Mouse (Mus musculus) kidney, embryonic 16.5 days (tissue): Measurements from ENCODE around the gene Esr1. TPM values are rescaled to one million over a fixed set of nuclear protein-coding genes. Genes with fewer than 3 reads are reported as not detected.
"Not testable (repeated sequence)": the region's sequence is repeated elsewhere in the genome, so short reads cannot be mapped to it uniquely, and the experiment has no call there.

Experiments used
- ATAC-seq: fragments of 200-750 bp; cut with Nextera tagmentation; 2 replicates; pipeline ENCODE4 v1.8.0; 2017; ENCODE audit warnings: moderate TSS enrichment; ENCODE audit not compliant: low FRiP score, low TSS enrichment
- H3K27ac ChIP-seq: fragments of 300-500 bp; sonication (generic); 2 replicates; pipeline ENCODE4 v1.5.1; 2014; ENCODE audit warnings: low read length
- H3K27me3 ChIP-seq: fragments of 300-500 bp; sonication (generic); 2 replicates; pipeline ENCODE4 v1.6.1; 2014; ENCODE audit warnings: low read length, control low read depth, mixed read lengths; ENCODE audit not compliant: insufficient read depth
- H3K36me3 ChIP-seq: fragments of 300-500 bp; sonication (generic); 2 replicates; pipeline ENCODE4 v1.6.1; 2014; ENCODE audit warnings: low read length, control low read depth, mixed read lengths; ENCODE audit not compliant: insufficient read depth
- H3K4me1 ChIP-seq: fragments of 300-500 bp; sonication (generic); 2 replicates; pipeline ENCODE4 v1.6.1; 2014; ENCODE audit warnings: low read length, control low read depth, mixed read lengths; ENCODE audit not compliant: insufficient read depth
- H3K4me2 ChIP-seq: fragments of 300-500 bp; sonication (generic); replicated peaks from 2 replicates; pipeline ENCODE4 v1.6.1; 2014; ENCODE audit warnings: low read depth, low read length
- H3K4me3 ChIP-seq: fragments of 300-500 bp; sonication (generic); 2 replicates; pipeline ENCODE4 v1.5.1; 2014; ENCODE audit warnings: mild to moderate bottlenecking, low read length
- H3K9ac ChIP-seq: fragments of 300-500 bp; sonication (generic); replicated peaks from 2 replicates; pipeline ENCODE4 v1.6.1; 2014; ENCODE audit warnings: low read length
- H3K9me3 ChIP-seq: fragments of 300-500 bp; sonication (generic); 2 replicates; pipeline ENCODE4 v1.6.1; 2016; ENCODE audit warnings: low read length, control low read depth
- WGBS: fragments of 180-500 bp; shearing (Covaris S2); extraction: QIAGEN DNeasy Blood & Tissue Kit; methylation state at CpG from one replicate; pipeline ENCODE4 v1.1.7; 2014; 5-methylcytosine and 5-hydroxymethylcytosine counted together
- polyA plus RNA-seq: library from polyadenylated mRNA; unstranded; fragments of >200 nt; fragmentation: Nextera tagmentation; extraction: Ambion mirVana; gene quantifications from 2 replicates; pipeline ENCODE4 v1.2.1, GENCODE M21; 2015

Esr1 gene
- polyA plus RNA-seq, 1 experiment from 2014 or later: 2.5 TPM

DNA sequence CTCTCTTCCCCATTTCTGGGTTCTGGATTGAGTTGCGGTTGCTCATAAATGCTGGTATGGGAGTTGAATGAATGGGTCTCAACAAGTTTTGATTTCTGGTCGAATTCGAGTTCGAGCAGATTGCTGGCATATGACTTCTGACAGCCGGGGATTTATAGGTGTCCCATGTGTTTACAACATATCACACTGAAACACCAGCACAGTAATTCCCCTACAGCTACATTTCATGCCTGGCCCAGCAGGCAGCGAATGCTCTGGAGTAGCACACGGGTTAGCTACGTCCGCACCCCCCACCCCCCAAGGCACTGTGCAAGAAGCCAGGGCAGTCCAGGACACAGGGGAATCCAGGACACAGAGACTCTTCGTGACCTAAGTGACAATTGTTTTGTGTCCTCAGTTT lies 102.0 kb downstream of the Esr1 start:
- peaks cover 10% of the 10 kb centered on the region for H3K4me1 ChIP-seq
- 60% methylated on average over 10 of the region's 10 CpGs for WGBS
- ATAC-seq: no peak
- peaks cover 27% of the 10 kb centered on the region for H3K27me3 ChIP-seq
- H3K27ac ChIP-seq: no peak overlapping the region
- no peak overlapping the region for H3K4me2 ChIP-seq
- no peaks in the 10 kb centered on the region for H3K9me3 ChIP-seq
- no peak overlapping the region for H3K4me3 ChIP-seq
- H3K36me3 ChIP-seq: no peaks in the 10 kb centered on the region
- no peak overlapping the region for H3K9ac ChIP-seq

DNA sequence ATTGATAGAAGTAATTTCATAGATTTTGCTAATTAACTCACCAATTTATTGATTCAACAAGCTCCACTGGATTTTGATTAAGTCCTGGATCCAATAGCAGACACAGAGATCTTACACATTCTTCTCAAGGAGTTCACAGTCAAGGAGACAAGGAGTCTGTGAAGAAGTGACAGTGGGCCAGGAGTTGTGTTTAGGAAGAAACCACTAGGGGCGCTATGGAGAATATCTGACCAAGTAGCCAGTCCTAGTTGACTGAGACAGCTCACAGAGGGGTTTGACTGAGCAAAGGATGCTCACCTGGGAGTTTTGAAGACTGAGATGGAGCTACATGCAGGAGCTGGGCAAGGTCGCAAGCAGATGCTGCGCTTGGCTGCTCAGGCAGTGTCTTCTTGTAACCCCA lies 113.5 kb downstream of the Esr1 start:
- Histone ChIP-seq H3K36me3 (no peaks in the 10 kb centered on the region), H3K27me3 (no peaks in the 10 kb centered on the region), H3K9ac (no peak overlapping the region), H3K4me2 (no peak overlapping the region), H3K4me1 (no peaks in the 10 kb centered on the region), H3K27ac (no peak overlapping the region), H3K4me3 (no peak overlapping the region), H3K9me3 (no peaks in the 10 kb centered on the region)
- WGBS: 31% methylated on average over 3 of the region's 3 CpGs
- ATAC-seq: no peak

DNA sequence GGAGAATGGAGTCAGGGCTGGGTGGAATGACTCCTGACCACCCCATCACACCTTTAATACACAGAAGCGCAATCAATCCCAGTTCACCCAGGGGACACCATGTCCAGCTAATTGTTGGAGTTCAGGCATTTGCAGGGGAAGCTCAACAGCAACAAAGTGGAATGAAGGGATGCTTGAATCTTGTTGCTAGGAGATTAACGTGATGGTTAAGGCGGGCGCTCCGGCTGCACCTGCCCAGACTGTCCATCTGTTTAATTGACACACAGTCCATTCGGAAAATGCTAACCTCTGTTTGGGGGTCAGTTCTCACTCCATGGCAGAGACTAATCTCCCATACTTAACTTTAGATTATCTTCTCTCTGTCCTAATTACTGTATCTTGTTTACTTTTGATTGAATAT lies 114.7 kb downstream of the Esr1 start:
- no peaks in the 10 kb centered on the region for H3K36me3 ChIP-seq
- no peaks in the 10 kb centered on the region for H3K9me3 ChIP-seq
- no peak overlapping the region for H3K4me2 ChIP-seq
- no peak for ATAC-seq
- no peak overlapping the region for H3K9ac ChIP-seq
- no peak overlapping the region for H3K4me3 ChIP-seq
- no peaks in the 10 kb centered on the region for H3K4me1 ChIP-seq
- H3K27ac ChIP-seq: no peak overlapping the region
- H3K27me3 ChIP-seq: no peaks in the 10 kb centered on the region
- 83% methylated on average over 6 of the region's 6 CpGs for WGBS

DNA sequence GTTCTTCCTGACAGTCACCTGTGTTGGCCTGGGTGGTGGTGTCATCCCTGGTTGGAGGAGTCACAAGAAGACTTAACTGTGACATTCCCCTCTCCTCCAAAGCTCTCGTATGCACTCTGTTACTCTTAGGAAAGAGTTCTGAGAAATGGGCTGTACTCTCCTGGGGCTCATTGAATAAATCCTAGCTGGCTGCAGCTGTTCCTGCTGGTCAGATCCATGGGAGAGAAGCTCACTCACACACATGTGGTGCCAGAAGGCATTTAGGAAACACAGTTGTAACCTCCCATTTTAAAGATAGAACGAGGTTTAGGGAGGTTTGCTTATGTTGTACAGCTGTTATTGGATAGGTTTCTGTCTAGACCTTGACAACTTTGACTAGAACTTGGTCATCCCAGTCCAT lies 120.9 kb downstream of the Esr1 start:
- Histone ChIP-seq H3K36me3 (no peaks in the 10 kb centered on the region), H3K9ac (no peak overlapping the region), H3K4me1 (no peaks in the 10 kb centered on the region), H3K4me2 (no peak overlapping the region), H3K4me3 (no peak overlapping the region), H3K9me3 (no peaks in the 10 kb centered on the region), H3K27me3 (no peaks in the 10 kb centered on the region), H3K27ac (no peak overlapping the region)
- 23% methylated on average over 2 of the region's 2 CpGs for WGBS
- no peak for ATAC-seq

DNA sequence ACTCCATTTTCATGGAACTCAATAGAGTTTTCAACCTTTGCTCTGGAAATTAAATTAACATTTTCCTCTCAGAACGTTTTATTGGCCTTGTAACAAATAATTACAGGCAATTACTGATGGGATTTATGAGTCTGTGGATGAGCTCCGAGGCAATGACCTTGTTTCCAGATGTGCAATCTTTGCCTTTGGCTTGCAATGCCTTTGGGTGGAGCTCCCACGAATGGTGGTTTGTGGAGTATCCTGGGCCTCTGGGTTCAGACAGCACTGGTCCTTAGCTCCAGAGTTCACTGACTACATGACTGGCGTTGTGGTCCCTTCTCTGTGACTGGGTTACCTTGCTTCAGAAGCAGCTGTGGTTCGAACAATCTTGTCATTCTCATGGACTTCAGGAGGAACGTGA lies 122.6 kb downstream of the Esr1 start:
- no peaks in the 10 kb centered on the region for H3K27me3 ChIP-seq
- ATAC-seq: no peak
- no peak overlapping the region for H3K4me2 ChIP-seq
- no peak overlapping the region for H3K27ac ChIP-seq
- H3K9me3 ChIP-seq: no peaks in the 10 kb centered on the region
- no peak overlapping the region for H3K9ac ChIP-seq
- H3K4me3 ChIP-seq: no peak overlapping the region
- 57% methylated on average over 6 of the region's 6 CpGs for WGBS
- no peaks in the 10 kb centered on the region for H3K4me1 ChIP-seq
- no peaks in the 10 kb centered on the region for H3K36me3 ChIP-seq

DNA sequence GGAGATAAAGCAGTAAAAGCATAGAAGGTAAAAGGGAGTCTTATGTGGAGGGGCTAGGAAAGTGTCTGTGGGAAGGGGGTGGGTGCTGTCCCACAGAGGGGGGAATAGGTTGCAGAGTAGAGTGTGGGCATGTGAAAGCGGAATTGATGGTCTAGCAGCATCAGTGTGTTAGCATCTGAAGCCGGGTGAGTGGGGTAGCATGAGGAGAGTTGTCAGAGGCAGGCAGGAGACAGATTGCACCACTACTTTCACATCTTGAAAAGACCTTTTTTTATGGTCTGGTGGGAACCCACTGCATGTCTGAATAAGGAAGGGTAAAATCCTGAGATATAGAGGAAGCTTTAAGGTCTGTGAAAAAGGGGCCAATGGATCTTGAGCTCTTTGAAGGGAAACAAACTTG lies 123.5 kb downstream of the Esr1 start:
- Histone ChIP-seq H3K4me3 (no peak overlapping the region), H3K9ac (no peak overlapping the region), H3K27ac (no peak overlapping the region), H3K9me3 (no peaks in the 10 kb centered on the region), H3K4me1 (no peaks in the 10 kb centered on the region), H3K4me2 (no peak overlapping the region), H3K36me3 (no peaks in the 10 kb centered on the region), H3K27me3 (no peaks in the 10 kb centered on the region)
- no peak for ATAC-seq
- 94% methylated on average over 2 of the region's 2 CpGs for WGBS

DNA sequence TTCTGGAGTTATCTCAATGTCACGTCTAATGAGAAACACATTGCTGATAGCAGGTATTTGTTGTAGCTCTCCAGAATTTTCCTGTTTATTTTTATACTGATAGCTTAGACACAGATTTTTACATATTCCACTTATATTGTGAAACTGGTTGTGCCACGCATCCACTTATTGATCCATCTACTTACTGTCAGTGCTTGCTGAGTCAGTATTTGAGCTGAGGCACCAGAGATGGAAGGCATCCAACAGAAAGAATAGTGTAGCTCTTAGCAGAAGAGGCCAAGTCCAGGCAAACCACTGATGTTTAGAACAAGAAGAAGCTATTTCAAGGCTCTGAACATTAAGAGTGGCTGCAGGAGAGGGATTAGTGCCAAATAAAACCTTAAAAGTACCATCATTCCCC lies 126.9 kb downstream of the Esr1 start:
- Histone ChIP-seq H3K27me3 (no peaks in the 10 kb centered on the region), H3K27ac (no peak overlapping the region), H3K4me2 (no peak overlapping the region), H3K4me1 (no peaks in the 10 kb centered on the region), H3K9me3 (no peaks in the 10 kb centered on the region), H3K4me3 (no peak overlapping the region), H3K9ac (no peak overlapping the region), H3K36me3 (no peaks in the 10 kb centered on the region)
- ATAC-seq: no peak
- 95% methylated on average over 2 of the region's 2 CpGs for WGBS

DNA sequence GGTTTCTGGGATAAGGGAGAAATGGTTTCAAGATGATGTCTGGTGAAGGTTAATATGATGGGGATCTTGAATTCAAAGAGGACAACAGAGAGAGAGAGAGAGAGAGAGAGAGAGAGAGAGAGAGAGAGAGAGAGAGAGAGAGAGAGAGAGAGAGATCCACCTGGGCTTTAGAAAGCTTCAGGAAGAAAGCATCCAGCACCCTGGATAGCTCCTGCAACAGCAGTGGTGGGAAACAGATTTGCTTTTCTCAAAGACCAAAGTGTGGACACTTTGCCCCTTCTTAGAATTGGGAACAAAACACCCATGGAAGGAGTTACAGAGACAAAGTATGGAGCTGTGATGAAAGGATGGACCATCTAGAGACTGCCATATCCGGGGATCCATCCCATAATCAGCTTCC lies 139.7 kb downstream of the Esr1 start:
- H3K9me3 ChIP-seq, H3K9ac ChIP-seq, H3K36me3 ChIP-seq, ATAC-seq, H3K4me1 ChIP-seq, H3K4me3 ChIP-seq, H3K27me3 ChIP-seq, H3K27ac ChIP-seq, H3K4me2 ChIP-seq: not testable (repeated sequence)
- WGBS: no CpG with 5 or more reads among the region's 1 CpGs

DNA sequence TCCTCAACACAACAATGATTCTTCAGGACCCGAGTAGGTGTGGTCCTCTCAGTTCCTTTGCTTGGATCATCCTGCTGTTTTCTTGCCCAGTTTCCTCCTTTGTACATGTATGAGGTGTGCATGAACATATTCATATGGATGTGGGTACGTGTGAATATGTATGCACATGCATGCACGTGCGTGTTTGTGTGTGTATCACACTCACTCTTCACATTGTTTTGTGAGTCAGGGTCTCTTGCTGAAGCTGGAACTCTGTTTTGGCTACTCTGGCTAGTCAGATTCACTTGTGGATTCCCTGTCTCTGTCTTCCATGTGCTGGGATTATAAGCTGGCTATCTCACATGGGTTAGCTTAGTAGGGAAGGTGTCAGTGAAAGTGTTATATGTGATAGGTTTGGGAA lies 141.6 kb downstream of the Esr1 start:
- Histone ChIP-seq H3K4me3 (no peak overlapping the region), H3K9me3 (no peaks in the 10 kb centered on the region), H3K36me3 (no peaks in the 10 kb centered on the region), H3K4me2 (no peak overlapping the region), H3K4me1 (no peaks in the 10 kb centered on the region), H3K27me3 (no peaks in the 10 kb centered on the region), H3K27ac (no peak overlapping the region), H3K9ac (no peak overlapping the region)
- WGBS: 91% methylated on average over 4 of the region's 4 CpGs
- no peak for ATAC-seq

DNA sequence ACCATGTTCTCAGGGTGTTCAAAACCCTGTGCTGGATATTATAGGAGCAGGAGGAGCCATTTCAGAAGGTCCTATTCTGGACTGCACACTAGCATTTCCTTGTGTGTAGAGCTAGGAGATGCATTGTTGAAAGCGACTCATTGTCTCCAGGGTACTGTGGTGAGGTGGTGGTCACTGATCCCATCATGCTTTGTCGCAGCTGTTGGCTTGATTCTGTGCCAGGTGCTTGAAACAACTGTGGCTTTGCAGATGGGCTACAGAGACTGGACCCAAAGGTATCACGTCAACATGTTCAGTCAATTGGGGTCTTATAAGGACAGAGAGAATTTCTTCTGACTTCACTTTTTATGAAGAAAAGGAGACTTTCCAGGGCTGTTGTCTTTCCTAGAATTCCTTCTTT lies 164.1 kb downstream of the Esr1 start:
- Histone ChIP-seq H3K27ac (no peak overlapping the region), H3K9ac (no peak overlapping the region), H3K4me1 (no peaks in the 10 kb centered on the region), H3K4me2 (no peak overlapping the region), H3K36me3 (no peaks in the 10 kb centered on the region), H3K4me3 (no peak overlapping the region), H3K27me3 (no peaks in the 10 kb centered on the region), H3K9me3 (peaks cover 3% of the 10 kb centered on the region; the same call in 1 of the 2 replicates)
- WGBS: 89% methylated on average over 3 of the region's 3 CpGs
- no peak for ATAC-seq
